Mouse (Mus musculus): ENCODE data around the gene Sarm1. TPM values are rescaled to one million over a fixed set of nuclear protein-coding genes. Genes with fewer than 3 reads are reported as not detected.

Sarm1 gene
- polyA plus RNA-seq, 1 experiment from 2014 or later: 9.4 TPM

DNA sequence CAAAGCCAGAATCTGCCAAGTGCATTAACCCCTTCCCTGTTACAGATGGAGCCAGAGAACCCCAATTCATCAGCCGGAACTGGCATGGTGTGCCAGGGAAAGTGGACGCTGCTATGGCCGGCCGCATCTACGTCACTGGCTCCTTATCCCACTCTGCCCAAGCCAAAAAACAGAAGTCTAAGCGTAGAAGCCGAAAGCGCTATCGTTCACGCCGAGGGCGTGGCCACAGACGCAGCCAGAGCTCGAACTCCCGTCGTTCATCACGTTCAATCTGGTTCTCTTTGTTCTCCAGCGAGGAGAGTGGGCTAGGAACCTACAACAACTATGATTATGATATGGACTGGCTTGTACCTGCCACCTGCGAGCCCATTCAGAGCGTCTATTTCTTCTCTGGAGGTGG lies 4.0 kb upstream of the Sarm1 start:
- Histone ChIP-seq H3K4me3 (no peak overlapping the region), H3K4me1 (peaks cover 37% of the 10 kb centered on the region), H3K27ac (no peak overlapping the region), H3K27me3 (ENCODE audit: poor library complexity, severe bottlenecking) (peaks cover 43% of the 10 kb centered on the region), H3K36me3 (replicated peaks) (peaks cover 17% of the 10 kb centered on the region), H3K9me3 (no peaks in the 10 kb centered on the region)
- DNase-seq (ENCODE audit: extremely low spot score, low spot score): no peak
- 87% methylated on average over 20 of the region's 20 CpGs for WGBS

DNA sequence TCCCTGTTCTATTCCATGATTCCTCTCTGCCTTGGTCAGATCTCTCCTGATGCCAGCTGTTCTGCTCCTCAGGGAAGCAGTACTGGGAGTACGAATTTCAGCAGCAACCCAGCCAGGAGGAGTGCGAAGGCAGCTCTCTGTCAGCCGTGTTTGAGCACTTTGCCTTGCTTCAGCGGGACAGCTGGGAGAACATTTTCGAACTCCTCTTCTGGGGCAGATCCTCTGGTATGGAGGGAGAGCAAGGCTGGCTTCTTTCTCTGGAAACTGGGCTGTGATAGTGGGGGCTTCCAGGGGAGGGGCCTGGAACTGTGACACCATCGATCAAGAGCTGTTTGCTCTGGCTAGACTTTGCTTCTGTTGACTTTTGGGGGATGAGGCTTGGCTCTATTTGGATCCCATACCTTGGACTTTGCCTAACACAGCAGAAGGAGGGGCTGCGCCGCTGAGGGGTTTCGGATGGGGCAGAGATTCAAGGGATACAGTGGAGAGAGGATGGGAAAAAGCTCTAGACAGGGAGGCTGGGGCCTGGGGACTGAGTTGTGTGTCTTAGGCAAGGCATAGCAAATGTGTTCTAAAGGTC lies 3.2 kb upstream of the Sarm1 start:
- H3K9me3 ChIP-seq: no peaks in the 10 kb centered on the region
- H3K27ac ChIP-seq: no peak overlapping the region
- peaks cover 45% of the 10 kb centered on the region for H3K4me1 ChIP-seq
- peak overlapping the region; percentile 9; the same call in 1 of the 2 replicates for H3K4me3 ChIP-seq
- DNase-seq (ENCODE audit: extremely low spot score, low spot score): no peak
- peaks cover 51% of the 10 kb centered on the region for H3K27me3 ChIP-seq (ENCODE audit: poor library complexity, severe bottlenecking)
- 83% methylated on average over 9 of the region's 9 CpGs for WGBS
- H3K36me3 ChIP-seq (replicated peaks): peaks cover 9% of the 10 kb centered on the region

DNA sequence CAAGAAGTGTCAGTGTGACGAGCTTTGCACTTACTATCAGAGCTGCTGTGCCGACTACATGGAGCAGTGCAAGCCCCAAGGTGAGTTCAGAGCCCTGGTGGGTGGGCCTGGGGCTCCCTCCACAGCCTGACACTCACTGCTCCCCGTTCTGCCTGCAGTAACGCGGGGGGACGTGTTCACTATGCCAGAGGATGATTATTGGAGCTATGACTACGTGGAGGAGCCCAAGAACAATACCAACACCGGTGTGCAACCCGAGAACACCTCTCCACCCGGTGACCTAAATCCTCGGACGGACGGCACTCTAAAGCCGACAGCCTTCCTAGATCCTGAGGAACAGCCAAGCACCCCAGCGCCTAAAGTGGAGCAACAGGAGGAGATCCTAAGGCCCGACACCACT lies 2.0 kb upstream of the Sarm1 start:
- H3K36me3 ChIP-seq (replicated peaks): no peaks in the 10 kb centered on the region
- no peak for DNase-seq (ENCODE audit: extremely low spot score, low spot score)
- H3K9me3 ChIP-seq: no peaks in the 10 kb centered on the region
- H3K4me1 ChIP-seq: peaks cover 46% of the 10 kb centered on the region
- H3K27me3 ChIP-seq (ENCODE audit: poor library complexity, severe bottlenecking): peaks cover 63% of the 10 kb centered on the region
- H3K27ac ChIP-seq: peak overlapping the region; percentile 26; the same call in 1 of the 2 replicates
- H3K4me3 ChIP-seq: peak overlapping the region; percentile 9
- WGBS: 54% methylated on average over 16 of the region's 16 CpGs

DNA sequence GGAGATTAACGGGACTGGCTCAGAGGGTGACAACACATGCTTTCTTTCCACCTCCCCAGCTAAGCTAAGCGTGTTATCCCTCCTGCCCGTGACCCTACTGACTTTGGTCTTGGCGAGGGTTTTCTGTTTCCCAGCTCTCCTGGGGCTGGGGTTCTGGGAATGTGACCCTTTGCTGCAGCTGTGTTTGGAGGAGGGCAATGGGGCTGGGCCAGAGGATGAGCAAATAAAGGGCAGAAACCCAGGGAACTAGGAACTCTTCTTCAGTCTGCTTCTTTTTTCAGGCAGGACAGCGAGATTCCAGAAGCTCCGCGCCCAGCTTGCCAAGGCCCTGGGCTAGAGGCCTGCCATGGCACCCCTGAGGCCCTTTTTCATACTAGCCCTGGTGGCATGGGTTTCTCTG lies 1.4 kb upstream of the Sarm1 start, which contains the start of gene Vtn:
Gene Vtn, plus strand, starts transcription at position 88 of the 400 bp plus-strand sequence.
- H3K4me1 ChIP-seq: peaks cover 46% of the 10 kb centered on the region
- H3K27ac ChIP-seq: peak within 1 kb of the TSS; percentile 83
- no peak for DNase-seq (ENCODE audit: extremely low spot score, low spot score)
- WGBS: 57% methylated on average over 7 of the region's 7 CpGs
- H3K9me3 ChIP-seq: no peaks in the 10 kb centered on the region
- no peaks in the 10 kb centered on the region for H3K36me3 ChIP-seq (replicated peaks)
- peaks cover 68% of the 10 kb centered on the region for H3K27me3 ChIP-seq (ENCODE audit: poor library complexity, severe bottlenecking)
- H3K4me3 ChIP-seq: peak within 1 kb of the TSS; percentile 82

DNA sequence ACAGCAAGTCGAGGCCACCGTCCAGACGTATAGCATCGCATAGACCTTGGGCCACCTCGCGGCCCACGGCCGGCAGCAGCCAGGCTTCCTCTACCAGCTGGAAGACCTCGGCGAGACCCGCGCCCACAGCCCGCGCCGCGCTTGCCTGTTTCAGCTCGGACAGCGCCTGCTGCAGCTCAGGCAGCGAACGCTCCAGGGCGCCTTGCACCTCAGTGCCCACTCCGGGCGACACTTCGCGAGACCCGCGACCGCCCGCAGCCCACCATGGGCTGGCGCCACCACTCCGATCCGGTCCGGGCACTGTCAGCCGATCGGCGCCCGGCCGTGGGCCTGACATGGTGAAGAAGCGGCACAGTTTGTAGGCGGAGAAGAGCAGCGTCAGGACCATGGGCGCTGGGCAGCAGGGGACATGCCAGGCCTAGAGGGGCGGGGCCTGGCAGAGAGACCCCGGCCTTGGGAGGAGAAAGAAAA lies 448 bp downstream of the Sarm1 start:
- Histone ChIP-seq H3K4me1 (peaks cover 46% of the 10 kb centered on the region), H3K4me3 (peak overlapping the region; percentile 82), H3K27me3 (ENCODE audit: poor library complexity, severe bottlenecking) (peaks cover 82% of the 10 kb centered on the region), H3K9me3 (no peaks in the 10 kb centered on the region), H3K27ac (peak overlapping the region; percentile 83), H3K36me3 (replicated peaks) (no peaks in the 10 kb centered on the region)
- WGBS: 0% methylated on average over 44 of the region's 44 CpGs
- DNase-seq (ENCODE audit: extremely low spot score, low spot score): peak; percentile 55

DNA sequence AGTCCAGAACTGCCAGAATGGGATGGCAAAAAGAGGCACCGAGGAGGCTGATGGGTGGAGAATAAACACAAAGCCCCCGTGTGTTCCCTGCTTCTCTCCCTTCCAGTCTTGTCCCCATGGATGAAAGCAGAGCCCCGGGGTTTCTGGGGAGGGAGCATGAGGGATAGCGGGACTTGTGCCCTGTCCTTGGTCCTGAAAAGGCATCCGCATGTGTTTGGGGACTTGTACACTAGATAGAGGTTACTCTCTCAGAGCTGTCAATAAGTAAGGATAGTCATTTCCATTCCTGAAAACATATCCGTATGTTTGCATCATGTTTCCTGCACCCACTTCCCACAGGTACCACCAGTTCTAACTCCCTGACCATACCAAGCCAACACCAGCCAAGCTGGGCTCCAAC lies 1.6 kb downstream of the Sarm1 start:
- peak; percentile 43 for DNase-seq (ENCODE audit: extremely low spot score, low spot score)
- H3K27me3 ChIP-seq (ENCODE audit: poor library complexity, severe bottlenecking): peaks cover 86% of the 10 kb centered on the region
- peaks cover 49% of the 10 kb centered on the region for H3K4me1 ChIP-seq
- H3K36me3 ChIP-seq (replicated peaks): no peaks in the 10 kb centered on the region
- H3K4me3 ChIP-seq: peak overlapping the region; percentile 82; the same call in 1 of the 2 replicates
- H3K27ac ChIP-seq: no peak overlapping the region
- no peaks in the 10 kb centered on the region for H3K9me3 ChIP-seq
- WGBS: 3% methylated on average over 6 of the region's 6 CpGs

DNA sequence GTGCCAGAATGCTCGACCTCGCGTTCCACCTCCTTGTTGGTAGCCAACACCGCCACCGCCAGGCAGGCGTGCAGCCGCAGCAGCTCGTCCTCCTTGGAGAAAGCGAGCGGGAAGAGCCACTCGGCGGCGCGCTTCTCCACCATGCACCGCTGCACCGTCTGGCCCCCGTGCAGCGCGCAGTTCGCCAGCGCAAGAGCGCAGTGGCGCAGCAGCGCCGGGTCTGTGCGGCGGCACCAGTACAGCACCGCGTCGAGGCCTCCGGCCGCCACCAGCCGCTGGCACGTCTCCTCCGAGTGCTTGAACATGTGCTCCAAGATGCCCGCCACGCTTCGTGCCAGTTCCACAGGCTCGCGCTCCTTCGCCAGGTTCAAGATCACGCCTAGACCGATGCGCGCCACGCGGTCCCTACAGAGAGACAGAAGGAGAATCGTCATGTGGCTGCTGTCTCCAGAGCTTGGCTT lies 6.7 kb downstream of the Sarm1 start:
- no peaks in the 10 kb centered on the region for H3K9me3 ChIP-seq
- DNase-seq (ENCODE audit: extremely low spot score, low spot score): peak; percentile 51
- H3K27me3 ChIP-seq (ENCODE audit: poor library complexity, severe bottlenecking): peaks cover 95% of the 10 kb centered on the region
- no peaks in the 10 kb centered on the region for H3K36me3 ChIP-seq (replicated peaks)
- WGBS: 7% methylated on average over 48 of the region's 48 CpGs
- H3K4me3 ChIP-seq: peak overlapping the region; percentile 46
- H3K4me1 ChIP-seq: peaks cover 17% of the 10 kb centered on the region
- peak overlapping the region; percentile 51; the same call in 1 of the 2 replicates for H3K27ac ChIP-seq

DNA sequence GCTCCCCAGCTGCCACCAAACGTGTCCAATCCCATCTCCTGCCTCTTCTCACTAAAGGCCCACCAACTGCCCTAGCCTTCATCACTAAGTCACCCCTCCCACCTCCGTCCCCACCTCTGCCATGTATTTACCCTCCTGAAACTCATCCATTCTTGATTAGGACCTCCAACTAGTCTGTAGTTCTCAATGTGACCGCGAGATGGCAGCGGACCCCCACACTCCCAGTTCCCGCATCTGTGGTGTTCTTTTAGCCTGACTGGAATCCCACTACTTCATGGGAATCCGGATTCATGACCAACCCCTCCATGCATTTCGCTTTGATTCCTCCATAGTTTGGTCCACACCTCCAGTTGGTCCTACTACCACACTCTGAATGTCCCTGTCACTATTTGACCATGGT lies 9.4 kb downstream of the Sarm1 start:
- WGBS: 4% methylated on average over 8 of the region's 8 CpGs
- Histone ChIP-seq H3K9me3 (no peaks in the 10 kb centered on the region), H3K36me3 (replicated peaks) (no peaks in the 10 kb centered on the region), H3K27ac (no peak overlapping the region), H3K4me3 (peak overlapping the region; percentile 16; the same call in 1 of the 2 replicates), H3K27me3 (ENCODE audit: poor library complexity, severe bottlenecking) (peaks cover 91% of the 10 kb centered on the region), H3K4me1 (peaks cover 15% of the 10 kb centered on the region)
- peak; percentile 79 for DNase-seq (ENCODE audit: extremely low spot score, low spot score)

DNA sequence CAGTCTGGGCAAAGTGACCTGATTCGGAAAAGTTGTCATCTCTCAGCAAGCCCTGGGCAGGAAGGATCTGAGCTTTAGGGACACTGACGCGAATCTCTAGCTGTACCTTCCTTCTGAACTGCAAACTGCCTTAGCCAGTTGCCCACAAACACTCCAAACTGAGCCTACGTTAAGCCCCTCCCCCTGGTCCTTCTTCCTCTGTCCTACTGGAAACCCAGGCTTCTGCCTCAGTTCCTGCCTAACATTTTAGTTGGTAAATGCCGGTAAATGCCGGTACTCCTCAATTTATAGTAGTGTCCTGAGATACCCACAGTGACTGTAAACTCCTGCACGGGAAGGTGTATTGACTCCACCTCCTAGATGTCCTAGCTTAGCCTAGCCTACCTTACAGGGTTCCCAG lies 13.9 kb downstream of the Sarm1 start:
- DNase-seq (ENCODE audit: extremely low spot score, low spot score): no peak
- Histone ChIP-seq H3K4me3 (no peak overlapping the region), H3K27me3 (ENCODE audit: poor library complexity, severe bottlenecking) (peaks cover 51% of the 10 kb centered on the region), H3K36me3 (replicated peaks) (peaks cover 3% of the 10 kb centered on the region; the same call in 1 of the 2 replicates), H3K9me3 (no peaks in the 10 kb centered on the region), H3K27ac (no peak overlapping the region), H3K4me1 (peaks cover 5% of the 10 kb centered on the region)
- WGBS: 62% methylated on average over 7 of the region's 7 CpGs

DNA sequence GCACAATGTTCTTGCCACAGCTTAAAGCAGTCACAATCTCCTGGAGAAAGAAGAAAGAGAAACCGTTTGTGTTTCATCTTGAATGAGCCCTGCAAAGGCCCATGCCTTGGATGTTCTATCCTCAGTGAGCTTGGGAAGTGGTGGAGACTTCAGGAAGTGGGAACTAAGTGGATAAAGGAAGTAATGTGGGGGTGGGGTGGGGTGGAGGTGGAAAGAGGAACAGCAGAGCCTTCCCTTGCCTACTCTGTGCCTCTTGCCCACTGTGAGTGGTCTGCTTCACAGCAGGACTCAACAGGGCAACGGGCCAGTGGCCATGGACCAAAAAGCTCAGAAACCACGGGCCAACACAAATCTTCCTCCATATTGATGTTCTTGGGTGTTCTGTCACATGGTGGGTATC lies 22.3 kb downstream of the Sarm1 start:
- H3K27me3 ChIP-seq (ENCODE audit: poor library complexity, severe bottlenecking): no peaks in the 10 kb centered on the region
- WGBS: 83% methylated on average over 3 of the region's 3 CpGs
- peaks cover 11% of the 10 kb centered on the region; the same call in 1 of the 2 replicates for H3K36me3 ChIP-seq (replicated peaks)
- no peak for DNase-seq (ENCODE audit: extremely low spot score, low spot score)
- H3K4me1 ChIP-seq: 0 out of 2 replicates have a peak, but pooled peaks cover 4% of the 10 kb centered on the region
- H3K4me3 ChIP-seq: no peak overlapping the region
- no peaks in the 10 kb centered on the region for H3K9me3 ChIP-seq
- no peak overlapping the region for H3K27ac ChIP-seq

DNA sequence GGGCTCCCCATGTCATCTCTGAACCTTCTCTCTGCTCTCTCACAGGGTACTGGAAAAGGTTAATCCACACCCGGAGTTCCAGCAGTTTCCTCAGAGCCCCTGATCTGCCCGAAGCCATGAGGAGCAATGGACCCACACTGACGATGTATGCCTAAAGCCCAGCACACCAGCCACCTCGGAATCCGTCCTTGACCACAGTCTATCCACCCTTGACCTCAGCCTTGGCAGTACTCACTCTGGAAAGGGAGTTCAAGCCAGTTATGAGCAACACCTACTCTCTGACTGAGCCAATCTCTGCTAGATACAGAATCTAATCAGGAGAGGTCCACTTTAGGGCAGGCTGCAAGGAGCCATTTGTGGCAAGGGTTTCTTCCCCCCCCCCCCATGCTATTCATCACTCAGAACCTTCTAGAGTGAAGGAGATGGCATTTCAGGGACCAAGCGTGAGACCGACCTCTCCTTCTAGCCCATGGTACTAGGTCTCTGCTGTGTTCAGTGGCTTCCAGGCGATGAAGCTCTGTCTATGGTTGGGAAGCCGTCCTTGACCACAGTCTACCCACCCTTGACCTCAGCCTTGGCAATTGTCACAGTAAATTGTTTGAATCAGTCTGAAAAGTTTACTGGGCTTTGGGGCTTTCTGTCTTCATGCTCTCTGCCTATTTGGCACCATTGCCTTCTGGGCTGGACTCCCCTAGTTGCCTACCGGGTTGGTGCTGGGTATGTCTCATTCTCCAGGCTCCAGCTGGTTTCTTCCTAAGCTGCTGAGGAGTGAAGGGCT lies 26.0 kb downstream of the Sarm1 start:
- Histone ChIP-seq H3K27me3 (ENCODE audit: poor library complexity, severe bottlenecking) (no peaks in the 10 kb centered on the region), H3K4me3 (no peak overlapping the region), H3K27ac (no peak overlapping the region), H3K9me3 (no peaks in the 10 kb centered on the region), H3K36me3 (replicated peaks) (peaks cover 11% of the 10 kb centered on the region; the same call in 1 of the 2 replicates), H3K4me1 (peaks cover 11% of the 10 kb centered on the region)
- WGBS: 94% methylated on average over 10 of the region's 10 CpGs
- DNase-seq (ENCODE audit: extremely low spot score, low spot score): no peak

DNA sequence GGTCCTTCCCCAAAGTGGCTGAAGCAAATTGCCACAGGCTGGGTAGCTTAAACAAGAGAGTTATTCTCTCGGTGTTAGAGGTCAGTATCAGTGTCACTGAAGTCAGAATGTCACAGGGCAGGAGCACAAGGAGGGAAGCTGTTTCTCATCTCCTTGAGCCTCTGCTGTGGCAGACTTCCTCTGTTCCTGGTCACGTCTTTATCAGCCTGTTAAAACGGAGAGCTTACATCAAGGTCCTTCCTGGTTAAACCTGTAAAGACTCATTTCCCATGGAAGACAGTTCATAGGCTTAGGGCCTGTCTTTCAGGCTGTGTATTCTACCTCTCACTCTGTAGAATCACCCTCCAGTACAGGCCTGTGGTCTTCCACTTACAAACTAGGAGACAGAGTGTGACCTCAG lies 29.6 kb downstream of the Sarm1 start:
- peaks cover 11% of the 10 kb centered on the region; the same call in 1 of the 2 replicates for H3K36me3 ChIP-seq (replicated peaks)
- H3K27ac ChIP-seq: no peak overlapping the region
- WGBS: 56% methylated on average over 3 of the region's 3 CpGs
- no peak for DNase-seq (ENCODE audit: extremely low spot score, low spot score)
- peaks cover 31% of the 10 kb centered on the region for H3K4me1 ChIP-seq
- no peaks in the 10 kb centered on the region for H3K27me3 ChIP-seq (ENCODE audit: poor library complexity, severe bottlenecking)
- no peak overlapping the region for H3K4me3 ChIP-seq
- H3K9me3 ChIP-seq: no peaks in the 10 kb centered on the region

DNA sequence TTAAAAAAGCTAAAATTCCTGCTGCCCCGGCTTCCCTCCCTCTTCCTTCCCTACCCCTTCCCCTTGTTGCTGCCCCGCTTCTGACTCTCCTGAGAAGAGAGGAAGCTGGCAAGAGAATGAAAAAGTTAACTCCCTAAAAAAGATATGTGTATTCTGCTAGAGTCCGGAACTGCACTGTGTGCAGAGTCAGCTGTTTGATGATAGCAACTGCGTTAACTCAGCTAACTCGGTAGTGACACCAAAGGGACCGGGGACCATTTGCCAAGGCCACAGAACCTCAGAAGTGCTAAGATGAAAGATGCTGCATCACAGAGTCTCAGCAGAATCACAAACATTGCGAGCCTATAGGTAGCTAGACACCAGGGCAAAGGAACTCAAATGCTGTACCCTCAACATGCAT lies 30.0 kb downstream of the Sarm1 start:
- Histone ChIP-seq H3K4me3 (no peak overlapping the region), H3K27me3 (ENCODE audit: poor library complexity, severe bottlenecking) (no peaks in the 10 kb centered on the region), H3K36me3 (replicated peaks) (peaks cover 11% of the 10 kb centered on the region; the same call in 1 of the 2 replicates), H3K4me1 (peaks cover 35% of the 10 kb centered on the region), H3K9me3 (no peaks in the 10 kb centered on the region), H3K27ac (no peak overlapping the region)
- no peak for DNase-seq (ENCODE audit: extremely low spot score, low spot score)
- WGBS: 88% methylated on average over 7 of the region's 7 CpGs

Measured in forebrain, embryonic 10.5 days (tissue).